Mouse (Mus musculus) neural tube, embryonic 14.5 days (tissue): ENCODE data around the gene Noxo1. TPM values are rescaled to one million over a fixed set of nuclear protein-coding genes. Genes with fewer than 3 reads are reported as not detected.

ENCODE experiments used
- ATAC-seq: fragments of 200-750 bp; cut with Nextera tagmentation; 2 replicates; pipeline ENCODE4 v1.8.0; 2017; ENCODE audit warnings: low read depth, mild to moderate bottlenecking, moderate TSS enrichment, moderate library complexity
- H3K27ac ChIP-seq: fragments of 300-500 bp; sonication (generic); 2 replicates; pipeline ENCODE4 v1.5.1; 2014; ENCODE audit warnings: low read depth, mild to moderate bottlenecking, control low read depth, low read length, moderate library complexity, mixed read lengths
- H3K27me3 ChIP-seq: fragments of 300-500 bp; sonication (generic); 2 replicates; pipeline ENCODE4 v1.6.1; 2014; ENCODE audit warnings: low read length; ENCODE audit not compliant: control insufficient read depth, insufficient read depth
- H3K36me3 ChIP-seq: fragments of 300-500 bp; sonication (generic); 2 replicates; pipeline ENCODE4 v1.6.1; 2014; ENCODE audit warnings: low read length, mixed read lengths; ENCODE audit not compliant: control insufficient read depth, insufficient read depth
- H3K4me1 ChIP-seq: fragments of 300-500 bp; sonication (generic); 2 replicates; pipeline ENCODE4 v1.6.1; 2014; ENCODE audit warnings: low read length; ENCODE audit not compliant: control insufficient read depth, insufficient read depth
- H3K4me2 ChIP-seq: fragments of 300-500 bp; sonication (generic); 2 replicates; pipeline ENCODE4 v1.6.1; 2014; ENCODE audit warnings: mild to moderate bottlenecking, low read depth, low read length, control low read depth
- H3K4me3 ChIP-seq: fragments of 300-500 bp; sonication (generic); 2 replicates; pipeline ENCODE4 v1.5.1; 2014; ENCODE audit warnings: low read depth, low read length, control low read depth, mixed read lengths
- H3K9ac ChIP-seq: fragments of 300-500 bp; sonication (generic); replicated peaks from 2 replicates; pipeline ENCODE4 v1.6.1; 2014; ENCODE audit warnings: low read depth, mild to moderate bottlenecking, control low read depth, low read length, mixed read lengths
- H3K9me3 ChIP-seq: fragments of 300-500 bp; sonication (generic); 2 replicates; pipeline ENCODE4 v1.6.1; 2016; ENCODE audit warnings: low read length; ENCODE audit not compliant: control insufficient read depth
- WGBS: fragments of 180-500 bp; shearing (Covaris S2); extraction: QIAGEN DNeasy Blood & Tissue Kit; methylation state at CpG from one replicate; pipeline ENCODE4 v1.1.7; 2014; 5-methylcytosine and 5-hydroxymethylcytosine counted together
- polyA plus RNA-seq: library from polyadenylated mRNA; unstranded; fragments of >200 nt; fragmentation: Nextera tagmentation; extraction: Ambion mirVana; gene quantifications from 2 replicates; pipeline ENCODE4 v1.2.1, GENCODE M21; 2014

Noxo1 gene
- polyA plus RNA-seq, 1 experiment from 2014 or later = 1.3 TPM

DNA sequence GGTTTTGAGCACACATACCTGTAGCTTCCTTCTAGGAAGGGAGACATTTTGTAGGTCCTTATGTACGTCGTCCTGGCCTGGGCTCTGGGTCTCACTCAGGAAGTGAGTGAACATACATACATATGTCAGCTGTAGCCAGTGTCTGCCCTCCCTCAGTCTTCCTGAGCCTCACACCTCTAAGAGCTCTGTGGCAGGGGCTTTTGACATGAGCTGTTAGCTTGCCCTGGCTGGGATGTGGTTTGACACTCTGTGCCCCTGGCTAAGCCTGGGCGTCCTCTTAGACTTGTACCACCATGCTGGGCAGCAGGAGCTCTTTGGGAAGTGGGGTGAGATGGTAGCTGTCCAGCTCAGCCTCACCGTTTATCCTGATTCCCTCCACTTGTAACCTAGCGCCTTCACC is 24.7 kb upstream of the Noxo1 start:
- Histone ChIP-seq H3K27ac (no peak overlapping the region), H3K9me3 (no peaks in the 10 kb centered on the region), H3K4me3 (no peak overlapping the region), H3K4me2 (peak overlapping the region; percentile 67; the same call in 1 of the 2 replicates), H3K4me1 (peaks cover 22% of the 10 kb centered on the region), H3K27me3 (no peaks in the 10 kb centered on the region), H3K9ac (0 out of 2 replicates have a peak overlapping the region, but pooled peaks have one; percentile 7), H3K36me3 (0 out of 2 replicates have a peak, but pooled peaks cover 1% of the 10 kb centered on the region)
- no peak for ATAC-seq
- 83% methylated on average over 5 of the region's 5 CpGs for WGBS

DNA sequence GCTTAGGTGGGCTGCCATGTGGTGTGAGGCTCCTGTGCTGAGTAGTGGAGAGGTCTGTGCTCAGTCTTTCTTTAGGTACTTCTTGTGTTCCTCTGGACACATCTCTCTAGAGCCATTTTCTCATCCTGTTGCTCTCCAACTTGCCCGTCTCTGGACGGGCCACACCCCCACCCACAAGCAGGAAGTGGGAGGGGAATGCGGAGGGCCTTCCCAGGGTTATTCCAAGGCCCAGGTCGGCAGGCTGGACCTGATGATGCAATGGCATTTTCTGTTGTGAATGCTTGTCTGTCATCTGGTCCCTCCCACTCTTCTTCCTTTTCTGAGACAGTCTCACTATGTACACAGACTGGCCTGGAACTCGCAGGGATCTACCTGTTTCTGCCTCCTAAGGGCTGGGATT is 23.9 kb upstream of the Noxo1 start:
- Histone ChIP-seq H3K4me2 (no peak overlapping the region; the same call in 1 of the 2 replicates), H3K27me3 (no peaks in the 10 kb centered on the region), H3K4me3 (no peak overlapping the region), H3K9ac (0 out of 2 replicates have a peak overlapping the region, but pooled peaks have one; percentile 7), H3K9me3 (no peaks in the 10 kb centered on the region), H3K36me3 (peaks cover 9% of the 10 kb centered on the region), H3K27ac (no peak overlapping the region), H3K4me1 (peaks cover 22% of the 10 kb centered on the region)
- 38% methylated on average over 5 of the region's 5 CpGs for WGBS
- no peak for ATAC-seq

DNA sequence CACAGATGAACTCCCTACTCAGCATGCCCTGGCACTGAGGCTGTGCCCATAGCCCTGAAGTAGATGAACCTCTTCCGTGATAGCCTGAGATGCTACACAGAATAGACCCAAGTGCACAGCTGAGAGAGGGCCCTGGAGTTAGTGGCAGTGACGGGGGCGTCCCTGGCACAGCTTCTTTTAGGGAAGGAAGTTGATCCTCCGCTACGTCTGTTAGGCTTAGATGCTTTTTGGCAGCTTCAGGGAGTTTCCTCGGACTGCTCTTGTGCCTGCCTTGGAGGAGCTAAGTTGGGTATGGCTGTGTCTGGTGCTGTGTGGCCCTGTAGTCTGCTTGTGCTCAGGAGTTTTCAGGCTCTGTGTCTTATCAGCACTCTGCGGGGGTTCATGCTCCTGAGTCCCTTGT is 21.8 kb upstream of the Noxo1 start:
- no peak for ATAC-seq
- Histone ChIP-seq H3K9me3 (no peaks in the 10 kb centered on the region), H3K4me3 (no peak overlapping the region), H3K4me2 (no peak overlapping the region), H3K9ac (no peak overlapping the region), H3K36me3 (peaks cover 27% of the 10 kb centered on the region), H3K27ac (no peak overlapping the region), H3K27me3 (no peaks in the 10 kb centered on the region), H3K4me1 (peaks cover 22% of the 10 kb centered on the region)
- WGBS = 91% methylated on average over 7 of the region's 7 CpGs

DNA sequence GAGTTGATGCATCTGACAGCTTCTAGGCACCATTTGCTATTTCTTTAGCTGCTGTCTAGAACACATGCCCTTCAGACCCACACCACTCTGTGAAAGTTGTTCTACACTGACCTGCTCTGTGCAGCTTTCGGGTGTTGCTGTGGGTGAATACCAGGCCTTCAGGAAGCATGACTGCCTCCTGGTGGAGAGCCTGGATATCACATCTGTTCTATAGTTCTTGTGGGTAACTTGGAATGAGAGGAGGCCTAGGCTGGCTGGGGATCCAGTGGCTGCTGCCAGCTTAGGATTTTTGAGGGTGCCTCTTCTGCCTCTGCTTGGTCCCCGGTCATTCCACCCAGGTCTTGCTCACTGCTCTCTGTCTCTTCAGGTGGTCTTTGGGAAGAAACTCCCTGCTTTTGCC is 19.8 kb upstream of the Noxo1 start:
- Histone ChIP-seq H3K4me2 (no peak overlapping the region), H3K27me3 (no peaks in the 10 kb centered on the region), H3K4me3 (no peak overlapping the region), H3K9me3 (no peaks in the 10 kb centered on the region), H3K36me3 (peaks cover 45% of the 10 kb centered on the region), H3K9ac (no peak overlapping the region), H3K27ac (no peak overlapping the region), H3K4me1 (peaks cover 11% of the 10 kb centered on the region)
- WGBS = 49% methylated on average over 2 of the region's 2 CpGs
- peak; percentile 19; the same call in 1 of the 2 replicates for ATAC-seq

DNA sequence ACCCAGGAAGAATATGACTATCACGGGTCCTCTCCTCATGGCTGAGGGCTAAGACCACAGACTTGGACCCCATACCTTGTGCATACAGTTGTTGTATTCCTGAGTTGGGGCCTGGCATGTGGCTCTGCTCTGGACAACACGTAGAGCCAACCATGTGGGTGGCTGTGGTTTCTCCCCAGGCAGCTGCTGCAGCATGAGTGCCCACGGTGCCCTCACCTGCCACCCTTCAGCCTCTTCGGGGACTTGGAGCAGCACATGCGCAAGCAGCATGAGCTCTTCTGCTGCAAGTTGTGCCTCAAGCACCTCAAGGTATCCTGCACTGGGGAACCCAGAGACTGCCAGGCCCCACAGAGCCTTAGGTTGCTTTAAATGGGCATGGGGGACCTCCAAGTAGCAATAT is 19.2 kb upstream of the Noxo1 start:
- peaks cover 49% of the 10 kb centered on the region for H3K36me3 ChIP-seq
- H3K9me3 ChIP-seq = no peaks in the 10 kb centered on the region

DNA sequence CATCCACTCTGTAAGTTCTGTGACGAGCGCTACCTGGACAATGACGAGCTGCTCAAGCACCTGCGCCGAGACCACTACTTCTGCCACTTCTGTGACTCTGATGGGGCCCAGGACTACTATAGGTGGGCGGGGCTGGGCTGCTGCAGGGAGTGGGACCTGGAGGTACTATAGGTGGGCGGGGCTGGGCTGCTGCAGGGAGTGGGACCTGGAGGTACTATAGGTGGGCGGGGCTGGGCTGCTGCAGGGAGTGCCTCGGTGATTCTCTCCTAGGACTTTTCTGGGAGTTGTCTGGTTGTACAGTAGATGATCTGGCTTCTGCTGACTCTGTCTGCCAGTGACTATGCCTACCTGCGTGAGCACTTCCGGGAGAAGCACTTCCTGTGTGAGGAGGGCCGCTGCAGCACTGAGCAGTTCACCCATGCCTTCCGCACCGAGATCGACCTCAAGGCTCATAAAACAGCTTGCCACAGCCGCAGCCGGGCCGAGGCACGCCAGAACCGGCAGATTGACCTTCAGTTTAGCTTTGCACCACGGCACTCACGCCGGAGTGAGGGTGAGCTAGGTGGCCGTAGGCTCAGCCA is 18.4 kb upstream of the Noxo1 start:
- H3K9ac ChIP-seq = no peak overlapping the region
- no peak overlapping the region for H3K4me2 ChIP-seq
- 91% methylated on average over 24 of the region's 24 CpGs for WGBS
- no peaks in the 10 kb centered on the region for H3K9me3 ChIP-seq
- H3K4me1 ChIP-seq = no peaks in the 10 kb centered on the region
- no peak overlapping the region for H3K4me3 ChIP-seq
- peaks cover 49% of the 10 kb centered on the region for H3K36me3 ChIP-seq
- H3K27ac ChIP-seq = no peak overlapping the region
- ATAC-seq = no peak
- H3K27me3 ChIP-seq = no peaks in the 10 kb centered on the region

More for the DNA sequence above, 19.2 kb upstream of the Noxo1 start:
- ATAC-seq = no peak
- H3K4me2 ChIP-seq = no peak overlapping the region
- no peak overlapping the region for H3K27ac ChIP-seq
- H3K9ac ChIP-seq = no peak overlapping the region
- H3K4me3 ChIP-seq = no peak overlapping the region
- peaks cover 4% of the 10 kb centered on the region; the same call in 1 of the 2 replicates for H3K4me1 ChIP-seq
- WGBS = 92% methylated on average over 5 of the region's 5 CpGs
- H3K27me3 ChIP-seq = no peaks in the 10 kb centered on the region

DNA sequence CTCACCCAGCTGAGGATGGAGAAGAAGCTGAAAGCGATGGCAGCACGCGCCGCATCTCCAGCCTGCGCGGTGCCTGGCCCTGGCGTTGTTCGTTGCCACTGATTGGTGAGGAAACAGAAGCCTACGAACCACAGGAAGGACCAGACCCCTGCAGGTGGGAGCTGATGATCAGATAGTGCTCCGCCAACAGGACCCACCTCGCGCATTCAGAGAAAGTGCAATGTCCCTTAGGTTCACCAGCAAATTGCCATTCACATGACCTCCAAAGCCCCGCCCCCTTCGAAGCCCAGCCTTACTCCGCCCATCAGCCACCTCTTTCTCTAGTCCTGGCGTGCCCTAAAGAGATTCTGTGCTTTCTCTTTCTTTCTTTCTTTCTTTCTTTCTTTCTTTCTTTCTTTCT is 9.5 kb upstream of the Noxo1 start:
- Histone ChIP-seq H3K4me3 (no peak overlapping the region), H3K4me2 (no peak overlapping the region), H3K27ac (no peak overlapping the region), H3K36me3 (peaks cover under 1% of the 10 kb centered on the region; the same call in 1 of the 2 replicates), H3K9me3 (no peaks in the 10 kb centered on the region), H3K4me1 (peaks cover 15% of the 10 kb centered on the region; the same call in 1 of the 2 replicates), H3K9ac (no peak overlapping the region), H3K27me3 (peaks cover 13% of the 10 kb centered on the region)
- 34% methylated on average over 16 of the region's 16 CpGs for WGBS
- ATAC-seq = no peak

DNA sequence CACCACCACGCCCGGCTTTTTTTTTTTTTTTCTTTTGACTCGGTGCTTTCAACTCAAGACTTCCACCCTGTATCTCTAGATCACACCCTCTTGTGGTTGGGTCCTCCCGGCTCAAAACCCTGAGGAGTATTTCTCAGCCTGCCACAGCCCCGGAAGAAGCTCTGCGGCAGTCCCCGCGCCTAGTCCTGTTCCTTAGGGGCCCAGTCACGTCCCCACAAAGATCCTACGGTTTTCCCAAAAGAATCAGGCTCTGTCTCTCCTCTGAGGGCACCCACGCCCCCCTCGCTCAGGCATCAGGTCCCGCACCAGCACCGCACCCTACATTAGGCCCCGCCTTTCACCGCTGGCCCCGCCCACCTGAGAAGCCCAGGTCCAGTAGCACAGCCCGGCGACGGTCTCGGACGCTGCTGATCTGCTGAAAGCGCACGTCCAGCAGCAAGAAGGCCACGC is 8.9 kb upstream of the Noxo1 start:
- peaks cover 15% of the 10 kb centered on the region; the same call in 1 of the 2 replicates for H3K4me1 ChIP-seq
- no peaks in the 10 kb centered on the region for H3K9me3 ChIP-seq
- ATAC-seq = no peak
- peak overlapping the region; percentile 25 for H3K9ac ChIP-seq
- no peaks in the 10 kb centered on the region for H3K36me3 ChIP-seq
- H3K4me2 ChIP-seq = peak overlapping the region; percentile 72
- H3K27me3 ChIP-seq = peaks cover 13% of the 10 kb centered on the region
- H3K27ac ChIP-seq = no peak overlapping the region
- WGBS = 1% methylated on average over 25 of the region's 25 CpGs
- peak overlapping the region; percentile 19 for H3K4me3 ChIP-seq

DNA sequence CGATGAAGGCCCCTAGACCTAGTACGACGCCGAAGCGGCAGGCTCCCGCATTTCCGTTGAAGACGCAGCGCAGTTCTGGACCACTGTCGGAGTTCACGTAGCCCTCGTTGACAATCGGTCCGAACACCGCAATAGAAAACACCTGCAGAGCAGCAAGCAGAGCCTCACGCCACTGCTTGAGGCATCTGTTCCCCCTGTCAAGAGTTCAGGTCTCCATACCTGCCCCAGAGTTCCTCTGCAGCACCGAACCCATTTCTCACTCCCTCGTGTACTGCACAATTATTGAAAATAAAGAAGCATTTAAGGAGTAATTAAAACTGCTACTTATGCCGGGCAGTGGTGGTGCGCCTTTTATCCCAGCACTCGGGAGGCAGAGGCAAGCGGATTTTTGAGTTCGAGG is 8.4 kb upstream of the Noxo1 start:
- Histone ChIP-seq H3K36me3 (no peaks in the 10 kb centered on the region), H3K27me3 (peaks cover 13% of the 10 kb centered on the region), H3K4me1 (peaks cover 15% of the 10 kb centered on the region; the same call in 1 of the 2 replicates), H3K4me3 (peak overlapping the region; percentile 19), H3K9ac (peak overlapping the region; percentile 25), H3K27ac (no peak overlapping the region), H3K4me2 (peak overlapping the region; percentile 72), H3K9me3 (no peaks in the 10 kb centered on the region)
- no peak for ATAC-seq
- WGBS = 19% methylated on average over 23 of the region's 23 CpGs
